Mouse (Mus musculus): Measurements from ENCODE around the gene Gpr61.

Gpr61 gene

GRCm38 (mm10) chr3:108154656-108155055 lies at the start of gene Gpr61:
TSS of gene Gpr61 (minus strand) at chr3:108154882.
- no peak for DNase-seq (ENCODE audit: low spot score in 2 of 2)

GRCm38 (mm10) chr3:108204470-108204869 lies 49.8 kb upstream of the Gpr61 start:
- no peak for DNase-seq (ENCODE audit: low spot score in 2 of 2)

- DNase-seq (ENCODE audit: low spot score in 2 of 2) = peak; percentile 61 to 81
Measured at GRCm38 (mm10) chr3:108203621-108204325, 49.1 kb upstream of the Gpr61 start.

- no peak for DNase-seq (ENCODE audit: low spot score in 2 of 2)
Measured at GRCm38 (mm10) chr3:108203212-108203611, 48.5 kb upstream of the Gpr61 start.

GRCm38 (mm10) chr3:108202506-108202905 lies 47.8 kb upstream of the Gpr61 start:
- DNase-seq (ENCODE audit: low spot score in 2 of 2) = no peak

- DNase-seq (ENCODE audit: low spot score in 2 of 2) = peak; percentile 89 to 90
Measured at GRCm38 (mm10) chr3:108200329-108201323, 45.9 kb upstream of the Gpr61 start, which contains the start of gene Cyb561d1. TSS of gene Cyb561d1 (minus strand) at chr3:108201212.

GRCm38 (mm10) chr3:108199231-108199630 lies 44.5 kb upstream of the Gpr61 start:
- DNase-seq (ENCODE audit: low spot score in 2 of 2) = no peak

GRCm38 (mm10) chr3:108197066-108197497 lies 42.4 kb upstream of the Gpr61 start:
- DNase-seq (ENCODE audit: low spot score in 2 of 2) = no peak

GRCm38 (mm10) chr3:108195941-108196590 lies 41.4 kb upstream of the Gpr61 start:
- DNase-seq (ENCODE audit: low spot score in 2 of 2) = no peak

GRCm38 (mm10) chr3:108195287-108195686 lies 40.6 kb upstream of the Gpr61 start:
- no peak for DNase-seq (ENCODE audit: low spot score in 2 of 2)

- no peak for DNase-seq (ENCODE audit: low spot score in 2 of 2)
Measured at GRCm38 (mm10) chr3:108193686-108194085, 39.0 kb upstream of the Gpr61 start.

GRCm38 (mm10) chr3:108189897-108190296 lies 35.2 kb upstream of the Gpr61 start:
- DNase-seq (ENCODE audit: low spot score in 2 of 2) = no peak

- no peak for DNase-seq (ENCODE audit: low spot score in 2 of 2)
Measured at GRCm38 (mm10) chr3:108188716-108189490, 34.2 kb upstream of the Gpr61 start.

GRCm38 (mm10) chr3:108187111-108187795 lies 32.6 kb upstream of the Gpr61 start:
- no peak for DNase-seq (ENCODE audit: low spot score in 2 of 2)

- DNase-seq (ENCODE audit: low spot score in 2 of 2) = no peak
Measured at GRCm38 (mm10) chr3:108186098-108187047, 31.7 kb upstream of the Gpr61 start, which contains the start of gene Amigo1. TSS of gene Amigo1 (plus strand) at chr3:108186335.

GRCm38 (mm10) chr3:108185460-108186097 lies 30.9 kb upstream of the Gpr61 start:
- DNase-seq (ENCODE audit: low spot score in 2 of 2) = no peak

- no peak for DNase-seq (ENCODE audit: low spot score in 2 of 2)
Measured at GRCm38 (mm10) chr3:108184742-108185141, 30.1 kb upstream of the Gpr61 start.

GRCm38 (mm10) chr3:108180514-108180913 lies 25.8 kb upstream of the Gpr61 start:
- DNase-seq (ENCODE audit: low spot score in 2 of 2) = no peak

Data from spleen, postnatal 14 days (tissue).